Mouse (Mus musculus) left cerebral cortex, adult 2 months (tissue): ENCODE measurements at regions not wholly inside any gene's neighbourhood (a gene's known extent, or its start where the extent isn't known, plus 50 kb on each side); places are given as distances from the start of the nearest gene placed in this dataset.

ENCODE experiments used
- DNase-seq, 2 experiments: peaks; one replicate each; pipeline ENCODE4 v3.0.0; 2021 to 2022; ENCODE audit warnings: low spot score in 2 of 2, mixed read lengths in 1 of 2; ENCODE audit errors: extremely low spot score in 1 of 2
- H3K27ac ChIP-seq: fragments of 200-600 bp; 2 replicates; pipeline ENCODE4 v1.8.1; 2022
- H3K4me3 ChIP-seq: fragments of 200-600 bp; 2 replicates; pipeline ENCODE4 v1.8.1; 2022
- CTCF ChIP-seq: fragments of 200-600 bp; IDR thresholded peaks from 2 replicates; pipeline ENCODE4 v1.8.1; 2022; ENCODE audit warnings: antibody characterized with exemption, mild to moderate bottlenecking, moderate library complexity
- intact Hi-C: fragments of 180-260 bp; cut with DNase I; formaldehyde crosslinking; loops from one replicate; pipeline ENCODE4 v1.15.1; 2025

- TF ChIP-seq CTCF, result no peak
- intact Hi-C loops, result loop anchor here (5.0 kb wide), 1 partner anchor 222 kb away; no protein-coding TSS in a partner anchor
- Histone ChIP-seq H3K4me3 (no peak overlapping the region), H3K27ac (no peak overlapping the region)
- no peak for DNase-seq
Measured at GRCm38 (mm10) chrX:169554359-169554758, 130.6 kb upstream of the Mid1 start.

GRCm38 (mm10) chrX:169552851-169553250 is 132.1 kb upstream of the Mid1 start:
- no peak for TF ChIP-seq CTCF
- intact Hi-C loops, result loop anchor here (5.0 kb wide), 1 partner anchor 221 kb away; no protein-coding TSS in a partner anchor
- no peak overlapping the region for H3K4me3 ChIP-seq
- H3K27ac ChIP-seq, result no peak overlapping the region
- DNase-seq, result no peak

DNA sequence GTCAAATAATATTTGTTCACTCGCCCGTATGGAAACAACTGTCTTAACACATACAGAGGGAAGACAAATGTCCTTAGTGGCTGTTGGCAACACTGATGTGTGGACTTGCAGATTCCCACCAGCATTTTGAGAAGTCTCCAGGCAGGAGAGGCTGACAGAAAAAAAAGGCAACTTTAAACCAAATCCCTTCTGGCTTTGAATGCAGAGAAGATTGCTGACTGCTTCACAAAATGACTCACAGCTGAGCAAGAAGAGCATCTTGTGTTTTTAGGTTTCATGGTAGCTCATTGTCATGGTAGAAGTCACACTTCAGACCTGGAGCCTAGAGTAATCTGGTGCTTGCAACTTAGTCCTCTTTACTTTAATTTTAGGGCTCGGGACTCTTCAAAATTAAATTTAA is 141.0 kb upstream of the Mid1 start:
- intact Hi-C loops, result no loop called here
- Histone ChIP-seq H3K27ac (no peak overlapping the region), H3K4me3 (no peak overlapping the region)
- no peak for DNase-seq
- no peak for TF ChIP-seq CTCF

GRCm38 (mm10) chrX:169508229-169508628 is 176.8 kb upstream of the Mid1 start:
- no peak for DNase-seq
- Histone ChIP-seq H3K4me3 (no peak overlapping the region), H3K27ac (no peak overlapping the region)
- no peak for TF ChIP-seq CTCF
- intact Hi-C loops, result no loop called here

GRCm38 (mm10) chrX:169493577-169493976 is 173.4 kb upstream of the Hccs start:
- no peak for TF ChIP-seq CTCF
- intact Hi-C loops, result no loop called here

GRCm38 (mm10) chrX:169473518-169473917 is 153.3 kb upstream of the Hccs start:
- intact Hi-C loops, result no loop called here
- no peak for TF ChIP-seq CTCF
- no peak for DNase-seq
- H3K27ac ChIP-seq, result no peak overlapping the region
- H3K4me3 ChIP-seq, result no peak overlapping the region

More at GRCm38 (mm10) chrX:169493577-169493976, 173.4 kb upstream of the Hccs start:
- DNase-seq, result no peak
- H3K27ac ChIP-seq, result no peak overlapping the region
- H3K4me3 ChIP-seq, result no peak overlapping the region

- no peak overlapping the region for H3K27ac ChIP-seq
- intact Hi-C loops, result no loop called here
- no peak overlapping the region for H3K4me3 ChIP-seq
- no peak for DNase-seq
- TF ChIP-seq CTCF, result no peak
Measured at GRCm38 (mm10) chrX:169470715-169471114, 150.5 kb upstream of the Hccs start.

DNA sequence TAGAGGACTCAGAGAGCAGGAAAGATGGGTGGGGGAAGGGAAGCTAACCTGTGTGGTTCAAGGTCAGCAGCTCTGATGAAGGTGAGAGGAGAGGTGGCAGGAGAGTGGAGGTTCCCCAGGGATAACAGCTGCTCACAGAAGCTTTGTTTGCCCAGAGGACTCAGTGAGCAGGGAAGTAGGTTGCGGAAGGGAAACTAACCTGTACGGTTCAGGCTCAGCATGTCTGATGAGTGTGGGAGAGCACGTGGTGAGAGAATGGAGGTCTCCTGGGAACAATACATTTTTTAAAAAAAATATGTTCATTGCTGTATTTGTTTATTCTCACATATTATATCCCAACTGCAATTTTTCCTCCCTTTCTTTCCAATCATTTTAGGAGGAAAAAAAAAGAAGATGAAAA is 130.0 kb upstream of the Hccs start:
- intact Hi-C loops, result no loop called here
- Histone ChIP-seq H3K4me3 (no peak overlapping the region), H3K27ac (no peak overlapping the region)
- no peak for DNase-seq
- TF ChIP-seq CTCF, result no peak

DNA sequence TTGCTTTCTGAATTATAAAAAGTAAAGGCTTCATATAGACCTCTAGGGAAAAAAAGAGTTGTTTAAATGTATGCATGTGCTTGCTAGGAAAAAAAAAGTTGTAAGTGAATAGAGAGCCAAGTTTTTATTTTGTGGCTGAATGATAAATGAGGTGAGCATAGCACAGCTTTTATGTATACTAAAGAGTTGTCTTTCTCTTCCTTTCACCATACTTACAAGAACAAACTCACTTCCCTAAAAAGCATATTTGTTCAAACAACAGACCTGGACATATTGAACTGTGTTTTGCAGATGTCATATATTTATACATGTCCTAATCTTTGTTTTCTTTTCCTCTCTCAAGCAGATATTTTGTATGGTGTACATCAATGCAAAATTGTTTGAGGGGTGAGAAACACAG is 119.4 kb upstream of the Hccs start:
- H3K27ac ChIP-seq, result no peak overlapping the region
- no peak for TF ChIP-seq CTCF
- intact Hi-C loops, result no loop called here
- no peak overlapping the region for H3K4me3 ChIP-seq
- DNase-seq, result no peak

- TF ChIP-seq CTCF, result peak; percentile 6
- H3K27ac ChIP-seq, result no peak overlapping the region
- no peak for DNase-seq
- intact Hi-C loops, result no loop called here
- no peak overlapping the region for H3K4me3 ChIP-seq
Measured at GRCm38 (mm10) chrX:169438626-169439025, 118.5 kb upstream of the Hccs start.

DNA sequence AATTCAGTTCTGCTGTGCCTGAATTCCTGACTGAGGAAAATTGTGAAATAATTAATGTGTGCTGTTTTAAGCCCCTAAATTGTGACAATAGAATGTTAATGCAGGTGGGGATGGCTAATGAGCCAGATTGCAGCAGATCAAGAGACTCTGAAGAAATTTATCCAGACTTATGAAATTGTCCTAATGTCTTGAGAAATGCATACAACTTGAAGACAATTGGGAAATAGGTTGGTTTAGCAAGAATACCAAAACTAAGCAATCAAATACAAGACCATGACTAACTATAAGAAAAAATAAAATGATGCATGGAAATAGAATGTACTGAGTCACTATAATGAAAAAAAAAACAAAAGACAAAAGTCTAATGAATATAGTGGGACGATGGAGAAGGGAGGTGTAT is 113.7 kb upstream of the Hccs start:
- TF ChIP-seq CTCF, result no peak
- no peak overlapping the region for H3K27ac ChIP-seq
- intact Hi-C loops, result no loop called here
- DNase-seq, result no peak
- H3K4me3 ChIP-seq, result no peak overlapping the region

DNA sequence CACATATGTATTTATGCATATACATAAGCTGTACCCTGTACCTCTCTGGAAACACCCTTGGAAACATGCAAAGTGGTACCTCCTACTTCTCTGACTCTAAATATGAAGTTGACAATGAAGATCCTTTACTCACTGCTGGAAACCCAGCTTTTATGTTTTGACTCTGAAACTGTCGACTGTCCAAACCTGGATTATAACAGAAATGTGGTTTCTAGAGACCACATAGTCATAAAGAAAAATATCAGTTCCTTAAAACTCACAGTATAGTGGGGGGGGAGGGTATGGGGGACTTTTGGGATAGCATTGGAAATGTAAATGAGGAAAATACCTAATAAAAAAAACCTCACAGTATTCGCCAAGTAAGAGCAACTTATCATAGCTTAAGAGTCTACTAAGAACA is 76.7 kb upstream of the Hccs start:
- no peak for TF ChIP-seq CTCF
- intact Hi-C loops, result no loop called here
- Histone ChIP-seq H3K4me3 (no peak overlapping the region), H3K27ac (no peak overlapping the region)
- DNase-seq, result no peak

DNA sequence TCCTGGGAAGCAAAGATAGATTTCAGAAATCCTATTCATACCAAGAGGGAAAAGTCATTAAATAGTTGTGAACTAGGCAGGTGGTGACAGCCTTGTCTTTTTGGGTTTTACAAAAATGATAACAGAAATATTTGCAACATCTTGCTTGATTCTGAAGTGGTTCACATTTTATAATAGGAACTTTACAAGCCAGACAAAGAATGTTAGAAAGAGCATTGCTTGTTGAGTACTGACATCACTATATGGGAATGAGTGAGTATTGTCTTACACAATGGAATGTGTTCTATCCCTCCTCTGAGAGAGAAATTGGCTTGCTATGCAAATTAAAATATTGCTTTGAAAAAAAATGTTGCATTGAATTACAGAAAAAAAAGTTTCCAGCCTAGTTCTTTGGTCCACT is 66.5 kb upstream of the Hccs start:
- TF ChIP-seq CTCF, result no peak
- Histone ChIP-seq H3K4me3 (no peak overlapping the region), H3K27ac (no peak overlapping the region)

More for the DNA sequence above, 66.5 kb upstream of the Hccs start:
- DNase-seq, result no peak
- intact Hi-C loops, result no loop called here
